Mouse (Mus musculus): ENCODE data around the gene Zfp9.

The Zfp9 gene

DNA sequence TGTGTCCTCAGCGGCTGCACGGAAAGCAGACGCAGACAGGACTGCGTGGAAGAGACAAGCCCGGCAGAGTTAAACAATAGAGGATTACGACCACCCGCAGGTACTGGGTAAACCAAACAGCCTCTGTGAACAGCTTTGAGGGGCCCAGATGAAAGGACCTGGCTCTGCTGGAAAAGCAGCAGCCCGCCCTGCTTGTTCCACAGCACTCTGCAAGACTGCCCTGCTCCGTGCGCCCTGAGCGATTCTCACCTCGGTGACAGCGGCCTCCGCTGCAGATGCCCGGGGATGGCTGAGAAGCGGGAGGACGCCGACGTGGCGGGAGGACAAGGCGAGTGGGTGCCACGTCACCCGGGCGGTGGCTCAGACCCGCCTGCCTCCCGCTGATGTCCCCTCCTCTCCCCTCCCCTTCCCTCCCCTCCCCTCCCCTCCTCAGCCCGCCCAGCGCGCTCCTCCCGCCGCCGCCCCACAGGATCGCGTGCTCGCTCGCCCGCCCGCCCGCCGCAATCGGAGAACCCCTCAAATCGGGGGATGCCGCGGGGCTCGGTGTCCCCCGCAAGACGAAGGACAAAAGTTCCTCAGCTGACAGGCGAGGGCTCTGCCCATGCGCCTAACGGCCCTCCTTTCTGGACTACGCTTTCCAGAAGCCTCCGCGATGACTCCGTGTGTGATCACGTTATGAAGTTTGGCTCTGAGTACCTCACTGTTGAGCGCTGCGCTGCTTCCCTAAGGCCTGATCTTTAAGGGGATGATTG is at the start of gene Zfp9:
Zfp9 (minus strand) TSS at position 364 of the 752 bp plus-strand sequence.
- peak; percentile 14 to 53 for DNase-seq (ENCODE audit: low spot score in 2 of 2)

DNA sequence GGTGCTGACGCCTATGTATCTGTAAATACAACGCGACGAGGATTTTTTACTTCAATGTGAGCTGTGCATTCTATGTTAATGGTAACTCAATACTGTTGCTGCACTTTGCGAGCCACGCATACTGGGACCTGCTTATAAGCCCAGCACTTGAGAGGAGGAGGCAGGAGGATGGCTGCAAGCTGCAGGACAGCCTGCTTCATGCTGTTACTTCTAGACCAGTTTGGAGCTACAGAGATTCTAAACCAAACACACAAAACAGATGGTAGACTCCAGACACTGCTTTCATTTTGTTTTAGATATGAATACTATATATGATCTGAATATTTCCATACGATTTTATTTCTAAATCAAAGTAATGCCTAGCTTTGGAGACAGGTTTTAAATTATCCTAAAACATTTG is 41.5 kb upstream of the Zfp9 start:
- DNase-seq (ENCODE audit: low spot score in 2 of 2) = no peak

- DNase-seq (ENCODE audit: low spot score in 2 of 2) = no peak
These were observed 34.4 kb upstream of the Zfp9 start for GRCm38 (mm10) chr6:118513335-118514012.

GRCm38 (mm10) chr6:118499010-118499409 is 19.9 kb upstream of the Zfp9 start:
- no peak for DNase-seq (ENCODE audit: low spot score in 2 of 2)

DNA sequence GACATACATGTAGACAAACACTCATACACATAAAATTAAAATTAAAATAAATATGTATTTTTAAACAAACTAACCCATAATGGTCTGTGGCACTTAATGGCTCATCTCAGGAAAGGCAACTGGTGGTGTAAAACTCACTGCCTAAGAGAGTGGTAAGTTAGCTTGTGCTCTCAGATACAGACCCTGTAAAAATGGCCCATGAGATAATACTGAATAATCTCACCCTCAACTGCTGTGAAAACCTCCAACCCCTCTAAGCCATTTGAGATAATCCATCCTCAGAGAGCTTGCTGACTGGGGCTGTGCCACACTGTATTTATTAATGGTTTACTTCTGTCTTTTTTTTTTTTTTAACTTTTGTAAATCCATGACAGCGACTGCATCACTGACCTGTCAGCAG is 3.0 kb upstream of the Zfp9 start:
- DNase-seq (ENCODE audit: low spot score in 2 of 2) = no peak

DNA sequence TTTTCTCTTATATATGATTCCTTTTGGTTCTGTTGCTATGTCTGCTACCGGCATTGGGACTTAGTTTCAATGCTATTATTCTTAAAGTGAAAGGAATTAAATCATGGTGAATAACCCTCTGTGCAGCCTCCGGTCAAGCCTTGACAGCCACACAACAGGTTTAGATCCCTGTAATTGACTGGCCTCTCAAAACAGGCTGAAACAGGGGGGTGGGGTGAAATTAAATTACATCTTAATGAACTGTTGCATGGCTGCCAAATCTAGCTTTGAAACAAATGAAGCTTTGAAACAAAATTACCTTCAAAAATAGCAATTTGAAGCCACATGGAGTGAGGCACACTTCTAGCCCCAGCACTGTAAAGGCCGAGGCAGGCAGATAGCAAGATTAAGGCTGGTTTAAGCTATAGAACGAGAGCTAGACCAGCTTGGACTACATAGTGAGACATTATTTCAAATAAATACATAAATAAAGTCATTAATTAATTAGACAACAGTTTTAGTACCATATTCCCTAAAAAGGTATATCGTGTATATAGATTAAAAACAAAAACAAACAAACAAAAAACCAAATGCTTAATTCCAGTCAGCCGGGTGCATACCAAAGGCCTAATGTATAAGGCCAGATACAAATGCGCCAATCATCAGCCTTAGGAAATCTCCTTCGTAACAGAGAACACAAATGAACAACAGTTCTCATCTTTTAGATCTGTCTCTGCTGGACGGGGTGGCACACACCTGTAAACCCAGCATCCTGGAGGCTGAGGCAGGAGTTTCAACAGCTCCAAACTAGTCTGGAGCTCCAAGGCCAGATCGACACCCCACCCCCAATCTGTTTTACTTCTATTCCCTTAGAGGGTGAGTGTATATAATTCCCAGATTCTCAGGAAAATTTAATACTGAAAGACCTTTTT is 990 bp downstream of the Zfp9 start:
- DNase-seq (ENCODE audit: low spot score in 2 of 2) = no peak

DNA sequence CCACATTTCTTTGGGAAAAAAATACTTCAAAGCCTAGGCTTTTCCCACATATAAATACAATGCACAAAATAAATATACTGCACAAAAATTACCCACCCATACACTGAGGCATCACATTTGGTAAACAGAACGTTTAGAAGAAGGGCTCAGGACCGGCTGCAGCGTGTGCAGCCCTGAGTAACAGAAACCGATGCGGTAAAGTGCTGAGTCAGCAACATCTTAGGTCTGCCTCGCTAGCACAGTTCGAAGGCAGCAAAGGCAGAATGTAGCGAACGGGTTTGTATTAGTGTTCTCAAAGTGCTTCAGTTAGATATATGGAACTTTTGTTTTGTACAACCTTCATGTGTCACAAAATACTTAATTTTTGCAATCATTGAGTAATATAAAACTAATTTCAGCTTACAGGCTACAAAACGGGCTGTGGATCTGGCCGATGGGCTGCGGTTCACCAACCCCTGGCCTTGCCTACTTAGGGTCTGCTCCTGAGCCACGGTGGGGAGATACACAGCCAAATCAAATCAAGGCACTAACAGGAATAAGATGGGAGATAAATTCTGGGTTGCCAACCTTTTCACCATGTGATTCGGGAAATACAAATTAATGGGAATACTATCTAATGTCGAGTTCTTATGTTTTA is 16.9 kb downstream of the Zfp9 start:
- no peak for DNase-seq (ENCODE audit: low spot score in 2 of 2)

DNA sequence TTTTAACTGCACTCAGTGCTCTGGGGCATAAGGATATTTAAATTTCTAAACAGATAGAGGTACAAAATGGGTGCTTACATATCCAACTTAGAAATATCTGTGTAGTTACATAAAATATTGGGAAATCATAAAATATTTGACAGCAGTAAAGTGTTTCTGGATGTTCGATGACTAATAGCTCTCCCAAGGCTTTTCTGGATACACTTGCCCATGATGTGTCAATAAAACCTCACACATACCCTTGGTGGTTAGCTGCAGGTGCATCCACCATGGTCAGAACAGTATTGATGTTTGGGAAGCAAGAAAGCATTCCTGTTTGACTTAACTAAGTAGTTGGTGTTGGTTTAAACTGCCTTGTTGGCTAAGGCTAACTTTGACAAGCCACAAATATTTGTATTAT is 21.4 kb downstream of the Zfp9 start:
- no peak for DNase-seq (ENCODE audit: low spot score in 2 of 2)

DNA sequence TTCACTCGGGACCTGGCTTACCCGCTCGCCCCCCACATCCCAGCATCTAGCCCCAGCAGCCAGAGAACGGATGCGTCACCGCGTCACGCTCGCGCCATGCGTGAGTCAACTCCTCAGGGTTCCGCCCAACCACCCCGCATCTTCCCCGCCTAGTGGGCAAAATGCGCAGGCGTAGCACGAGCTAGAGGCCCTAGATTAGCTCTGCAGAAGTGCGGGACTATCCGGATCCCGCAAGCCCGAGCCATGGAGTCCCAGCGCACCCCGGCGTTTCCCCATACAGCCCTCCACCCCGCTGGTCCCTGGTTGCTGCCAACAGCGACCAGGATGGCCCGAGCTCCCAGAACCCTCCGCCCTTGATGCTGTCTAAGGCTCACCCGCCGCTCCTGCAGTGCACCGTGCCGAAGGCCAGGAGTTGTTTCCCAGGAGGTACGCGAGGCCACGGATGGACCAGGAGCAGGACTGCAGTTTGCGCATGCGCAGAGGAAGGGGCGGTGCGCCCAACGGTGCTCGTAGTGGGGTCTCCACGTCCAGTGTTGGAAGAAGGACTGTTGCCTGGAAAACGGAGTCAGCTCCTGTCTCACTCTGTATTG is 24.0 kb downstream of the Zfp9 start, which contains the start of gene Zfp248:
Zfp248 (minus strand) TSS at position 487 of the 590 bp plus-strand sequence.
- DNase-seq (ENCODE audit: low spot score in 2 of 2) = peak; percentile 49 to 78

DNA sequence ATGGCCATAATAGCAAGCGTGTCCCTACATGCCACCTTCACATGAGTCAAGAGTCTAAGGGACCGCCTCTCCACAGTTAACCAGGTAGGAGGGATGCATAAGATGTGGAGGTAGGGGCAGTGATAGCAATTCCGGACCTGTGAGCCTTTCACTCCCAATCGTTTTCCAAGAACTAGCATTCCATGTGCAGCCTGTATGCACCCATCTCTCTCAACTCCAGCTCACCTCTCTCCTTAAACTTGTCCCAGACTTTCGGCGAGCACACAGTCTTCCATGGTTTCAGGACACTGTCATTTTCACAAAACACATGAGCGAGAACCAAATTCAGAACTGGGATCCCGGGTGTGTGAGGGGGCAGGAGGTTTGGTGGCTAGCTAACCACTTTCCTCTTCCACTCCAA is 24.7 kb downstream of the Zfp9 start:
- DNase-seq (ENCODE audit: low spot score in 2 of 2) = no peak

- DNase-seq (ENCODE audit: low spot score in 2 of 2) = no peak
These were observed 47.6 kb downstream of the Zfp9 start for GRCm38 (mm10) chr6:118431502-118431901.

- DNase-seq (ENCODE audit: low spot score in 2 of 2) = no peak
These were observed 52.5 kb downstream of the Zfp9 start for GRCm38 (mm10) chr6:118426666-118427065.

DNA sequence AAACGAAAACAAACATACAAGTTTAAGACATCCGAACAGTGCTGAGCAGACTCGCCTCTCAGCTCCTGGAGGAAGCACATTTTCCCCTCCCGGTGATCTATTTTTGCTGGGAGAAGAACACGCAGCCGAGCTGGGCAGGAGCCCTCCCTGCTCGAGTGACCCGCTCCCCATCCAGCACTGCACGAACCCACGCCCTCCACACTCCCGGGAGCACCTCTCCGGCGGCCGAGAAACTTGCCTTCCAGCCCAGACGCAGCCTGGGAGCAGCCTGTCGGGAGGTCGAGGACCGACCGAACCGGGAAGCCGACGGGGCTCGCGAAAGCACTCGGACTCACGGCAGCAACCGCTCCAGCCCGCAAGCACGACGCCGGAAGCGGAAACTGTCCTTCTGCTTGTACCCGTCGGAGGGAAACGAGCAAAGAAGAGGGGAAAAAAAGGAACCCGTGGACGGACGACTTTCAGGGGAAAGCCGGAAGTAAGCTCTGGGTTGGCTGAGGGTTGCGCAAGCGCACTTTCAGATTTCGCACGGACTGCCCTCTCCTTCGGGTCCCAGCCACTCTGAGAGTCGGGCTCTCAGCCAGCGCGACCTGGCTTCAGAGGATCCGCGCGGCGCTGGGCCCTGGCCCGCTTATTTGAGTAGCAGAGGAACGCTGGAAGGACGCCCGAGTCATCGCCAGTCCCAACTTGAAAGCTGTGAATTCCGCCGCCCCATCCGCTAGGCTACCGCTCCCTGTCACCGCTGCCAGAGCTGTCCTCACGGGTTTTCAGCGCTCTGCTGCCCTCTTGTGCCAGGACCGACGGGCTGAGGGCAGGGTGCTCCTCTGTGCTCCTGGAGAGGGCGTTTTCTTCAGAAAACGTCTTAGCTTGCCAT is 59.8 kb downstream of the Zfp9 start, which contains the start of gene Bms1:
Bms1 (minus strand) TSS at position 425 of the 871 bp plus-strand sequence.
- DNase-seq (ENCODE audit: low spot score in 2 of 2) = peak; percentile 92 to 94

Measured in spleen, postnatal 10 days (tissue).